Mouse (Mus musculus) megakaryocyte, embryonic 14.5 days (primary cell): ENCODE results near the gene Gmpr2.

Source experiments
- FLI1 ChIP-seq: IDR thresholded peaks from 2 replicates; pipeline ENCODE4 v1.6.1; 2012; ENCODE audit warnings: low read length, inconsistent platforms, mixed read lengths
- GATA1 ChIP-seq: IDR thresholded peaks from 3 replicates; pipeline ENCODE4 v1.6.1; 2012; ENCODE audit warnings: mixed read lengths, low read length, inconsistent platforms, borderline replicate concordance

DNA sequence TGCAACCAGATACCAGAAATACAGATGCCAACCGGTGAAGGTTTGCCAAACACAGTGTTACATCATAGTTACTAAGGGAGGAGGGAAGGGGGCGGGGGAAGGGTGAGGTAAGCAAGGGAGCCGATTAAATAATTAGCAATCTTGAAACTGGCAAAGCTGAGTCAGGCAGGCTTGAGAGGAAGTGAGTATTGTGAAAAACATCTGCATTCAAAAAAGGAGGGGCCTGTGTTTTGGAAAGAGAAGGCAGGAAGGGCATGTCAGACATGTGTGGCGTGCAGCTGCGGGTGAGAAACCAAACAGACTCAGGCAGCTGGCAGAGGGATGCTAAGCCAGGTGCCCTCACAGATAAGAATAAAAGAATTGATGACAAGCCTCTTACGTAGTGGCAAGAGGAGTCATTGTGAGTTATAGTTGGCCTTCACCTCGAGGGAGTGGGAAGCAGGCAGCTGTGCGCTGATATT, 52.7 kb downstream of the Gmpr2 start:
- TF ChIP-seq GATA1 = no peak
- TF ChIP-seq FLI1 = no peak
